Mouse (Mus musculus) midbrain, embryonic 11.5 days (tissue): ENCODE data around the gene Etfrf1. TPM values are rescaled to one million over a fixed set of nuclear protein-coding genes. Genes with fewer than 3 reads are reported as not detected.

Source experiments
- ATAC-seq: fragments of 200-750 bp; cut with Nextera tagmentation; 2 replicates; pipeline ENCODE4 v1.8.0; 2017; ENCODE audit warnings: moderate TSS enrichment, moderate library complexity; ENCODE audit not compliant: low FRiP score
- DNase-seq: peaks from one replicate; pipeline ENCODE4 v3.0.0; 2015; ENCODE audit warnings: low spot score; ENCODE audit errors: missing footprints
- H3K27ac ChIP-seq: fragments of 300-500 bp; sonication (generic); 2 replicates; pipeline ENCODE4 v1.5.1; 2014; ENCODE audit warnings: low read depth, low read length
- H3K27me3 ChIP-seq: fragments of 300-500 bp; sonication (generic); 2 replicates; pipeline ENCODE4 v1.6.1; 2014; ENCODE audit warnings: mild to moderate bottlenecking, low read length, moderate library complexity, mixed read lengths; ENCODE audit not compliant: control insufficient read depth, insufficient read depth
- H3K36me3 ChIP-seq: fragments of 300-500 bp; sonication (generic); 2 replicates; pipeline ENCODE4 v1.6.1; 2014; ENCODE audit warnings: mild to moderate bottlenecking, low read length, moderate library complexity, mixed read lengths; ENCODE audit not compliant: control insufficient read depth, insufficient read depth
- H3K4me1 ChIP-seq: fragments of 300-500 bp; sonication (generic); 2 replicates; pipeline ENCODE4 v1.6.1; 2014; ENCODE audit warnings: low read length; ENCODE audit not compliant: control insufficient read depth, insufficient read depth
- H3K4me2 ChIP-seq: fragments of 300-500 bp; sonication (generic); 2 replicates; pipeline ENCODE4 v1.6.1; 2014; ENCODE audit warnings: mild to moderate bottlenecking, moderate library complexity
- H3K4me3 ChIP-seq: fragments of 300-500 bp; sonication (generic); 2 replicates; pipeline ENCODE4 v1.5.1; 2014; ENCODE audit warnings: low read depth, low read length
- H3K9ac ChIP-seq: fragments of 300-500 bp; sonication (generic); 2 replicates; pipeline ENCODE4 v1.6.1; 2014; ENCODE audit warnings: low read length
- H3K9me3 ChIP-seq: fragments of 300-500 bp; sonication (generic); 2 replicates; pipeline ENCODE4 v1.6.1; 2016; ENCODE audit warnings: low read length; ENCODE audit not compliant: control insufficient read depth
- WGBS: fragments of 180-500 bp; shearing (Covaris S2); extraction: QIAGEN DNeasy Blood & Tissue Kit; methylation state at CpG from one replicate; pipeline ENCODE4 v1.1.7; 2014; 5-methylcytosine and 5-hydroxymethylcytosine counted together
- polyA plus RNA-seq: library from polyadenylated mRNA; unstranded; fragments of >200 nt; fragmentation: Nextera tagmentation; extraction: Ambion mirVana; gene quantifications from 2 replicates; pipeline ENCODE4 v1.2.1, GENCODE M21; 2014

Etfrf1 gene
- polyA plus RNA-seq, 1 experiment from 2014 or later: 41.8 TPM

GRCm38 (mm10) chr6:145242521-145242920, 31.6 kb downstream of the Etfrf1 start:
- Histone ChIP-seq H3K27me3 (no peaks in the 10 kb centered on the region), H3K4me1 (no peaks in the 10 kb centered on the region; the same call in none of the 2 replicates), H3K4me2 (no peak overlapping the region), H3K36me3 (peaks cover 3% of the 10 kb centered on the region; the same call in 1 of the 2 replicates), H3K27ac (no peak overlapping the region), H3K4me3 (no peak overlapping the region), H3K9ac (no peak overlapping the region), H3K9me3 (no peaks in the 10 kb centered on the region)
- 56% methylated on average over 1 of the region's 1 CpGs for WGBS
- ATAC-seq (no peak), DNase-seq (peak; percentile 89)

DNA sequence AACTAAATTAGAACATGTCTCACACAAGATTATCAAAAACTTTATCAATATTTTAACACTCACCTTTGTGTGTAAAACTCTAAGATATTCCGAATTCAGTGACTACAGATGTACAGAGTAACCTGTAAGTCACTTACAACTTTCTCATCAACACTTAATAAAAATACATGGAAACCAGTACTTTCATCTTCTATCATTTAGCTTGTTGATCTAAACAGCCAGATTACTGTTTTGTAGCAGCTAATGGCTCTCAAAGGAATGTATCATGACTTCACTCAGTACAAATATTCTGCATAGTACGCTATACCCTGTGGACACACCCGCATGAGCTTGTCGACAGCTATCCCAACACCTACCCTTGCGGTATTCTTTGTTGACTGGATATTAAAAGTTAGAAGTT, 35.9 kb downstream of the Etfrf1 start:
- Histone ChIP-seq H3K4me2 (no peak overlapping the region), H3K9me3 (no peaks in the 10 kb centered on the region), H3K4me1 (peaks cover 13% of the 10 kb centered on the region), H3K27ac (no peak overlapping the region), H3K4me3 (no peak overlapping the region), H3K9ac (no peak overlapping the region), H3K36me3 (peaks cover 3% of the 10 kb centered on the region; the same call in 1 of the 2 replicates), H3K27me3 (no peaks in the 10 kb centered on the region; the same call in 1 of the 2 replicates)
- ATAC-seq (no peak), DNase-seq (no peak)
- 95% methylated on average over 5 of the region's 5 CpGs for WGBS

- no peaks in the 10 kb centered on the region; the same call in 1 of the 2 replicates for H3K27me3 ChIP-seq
- peak overlapping the region; percentile 36; the same call in 1 of the 2 replicates for H3K9ac ChIP-seq
- 61% methylated on average over 3 of the region's 3 CpGs for WGBS
- H3K36me3 ChIP-seq: peaks cover 3% of the 10 kb centered on the region; the same call in 1 of the 2 replicates
- H3K4me2 ChIP-seq: peak overlapping the region; percentile 22; the same call in 1 of the 2 replicates
- peaks cover 13% of the 10 kb centered on the region for H3K4me1 ChIP-seq
- DNase-seq (no peak), ATAC-seq (no peak)
- H3K9me3 ChIP-seq: no peaks in the 10 kb centered on the region
- H3K4me3 ChIP-seq: no peak overlapping the region
- no peak overlapping the region for H3K27ac ChIP-seq
Measured at GRCm38 (mm10) chr6:145247886-145248285, 37.0 kb downstream of the Etfrf1 start.

- H3K36me3 ChIP-seq: peaks cover 3% of the 10 kb centered on the region; the same call in 1 of the 2 replicates
- H3K9me3 ChIP-seq: no peaks in the 10 kb centered on the region
- H3K27me3 ChIP-seq: no peaks in the 10 kb centered on the region; the same call in 1 of the 2 replicates
- ATAC-seq: peak; percentile 69
- H3K4me1 ChIP-seq: peaks cover 13% of the 10 kb centered on the region
- H3K27ac ChIP-seq: peak overlapping the region; percentile 69
- WGBS: under 1% methylated on average over 60 of the region's 124 CpGs
- H3K4me3 ChIP-seq: peak overlapping the region; percentile 70
- H3K9ac ChIP-seq: peak overlapping the region; percentile 94
- H3K4me2 ChIP-seq: peak overlapping the region; percentile 74
- DNase-seq: peak; percentile 96
Measured at GRCm38 (mm10) chr6:145249291-145250184, 38.6 kb downstream of the Etfrf1 start.

- peak within 1 kb of the TSS; percentile 94 for H3K9ac ChIP-seq
- H3K4me2 ChIP-seq: peak within 1 kb of the TSS; percentile 74
- WGBS: under 1% methylated on average over 40 of the region's 83 CpGs
Measured at GRCm38 (mm10) chr6:145250185-145250791, 39.4 kb downstream of the Etfrf1 start, which contains the start of gene Kras. TSS of gene Kras (minus strand) at chr6:145250239.

DNA sequence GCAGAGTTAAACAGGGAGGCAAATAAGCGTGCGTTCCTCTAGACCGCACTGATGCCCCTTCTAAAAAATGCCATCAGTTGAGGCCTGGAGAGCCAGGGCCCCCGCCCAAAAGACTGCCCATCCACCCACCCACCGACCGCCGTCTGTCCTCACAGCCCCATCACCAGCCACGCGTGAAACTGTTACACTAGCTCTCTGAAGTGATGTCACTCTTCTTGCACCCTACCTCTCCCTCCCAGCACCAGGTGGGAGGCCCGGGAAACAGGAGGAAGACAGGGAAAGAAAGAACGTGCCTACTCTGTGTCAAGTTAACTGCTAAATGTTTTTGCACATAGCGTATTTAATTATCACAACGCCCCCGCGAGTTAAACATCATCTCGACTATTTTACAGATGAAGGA, 39.9 kb downstream of the Etfrf1 start:
- H3K27ac ChIP-seq: no peak overlapping the region; the same call in 1 of the 2 replicates
- 15% methylated on average over 16 of the region's 16 CpGs for WGBS
- ATAC-seq: no peak; the same call in 1 of the 2 replicates

More at GRCm38 (mm10) chr6:145250185-145250791, 39.4 kb downstream of the Etfrf1 start, which contains the start of gene Kras:
- Histone ChIP-seq H3K4me3 (peak within 1 kb of the TSS; percentile 70), H3K4me1 (peaks cover 13% of the 10 kb centered on the region), H3K27me3 (no peaks in the 10 kb centered on the region; the same call in 1 of the 2 replicates), H3K9me3 (no peaks in the 10 kb centered on the region), H3K27ac (peak within 1 kb of the TSS; percentile 69), H3K36me3 (no peaks in the 10 kb centered on the region)
- DNase-seq: peak; percentile 100
- peak; percentile 95 for ATAC-seq

GRCm38 (mm10) chr6:145255952-145256700, 45.2 kb downstream of the Etfrf1 start:
- WGBS: 86% methylated on average over 13 of the region's 13 CpGs
- H3K9me3 ChIP-seq: no peaks in the 10 kb centered on the region
- H3K4me2 ChIP-seq: no peak overlapping the region

More for the DNA sequence above, 39.9 kb downstream of the Etfrf1 start:
- no peaks in the 10 kb centered on the region for H3K9me3 ChIP-seq
- H3K9ac ChIP-seq: peak overlapping the region; percentile 94
- no peaks in the 10 kb centered on the region for H3K36me3 ChIP-seq
- H3K27me3 ChIP-seq: no peaks in the 10 kb centered on the region; the same call in 1 of the 2 replicates
- H3K4me2 ChIP-seq: peak overlapping the region; percentile 74
- H3K4me3 ChIP-seq: peak overlapping the region; percentile 70
- no peak for DNase-seq
- H3K4me1 ChIP-seq: peaks cover 13% of the 10 kb centered on the region

GRCm38 (mm10) chr6:145256701-145257073, 45.8 kb downstream of the Etfrf1 start:
- H3K4me3 ChIP-seq: no peak overlapping the region
- no peak overlapping the region for H3K9ac ChIP-seq
- no peak for DNase-seq
- 54% methylated on average over 2 of the region's 2 CpGs for WGBS
- H3K36me3 ChIP-seq: no peaks in the 10 kb centered on the region
- no peak for ATAC-seq
- no peaks in the 10 kb centered on the region; the same call in 1 of the 2 replicates for H3K4me1 ChIP-seq
- no peaks in the 10 kb centered on the region for H3K9me3 ChIP-seq
- H3K27ac ChIP-seq: no peak overlapping the region
- H3K4me2 ChIP-seq: no peak overlapping the region
- no peaks in the 10 kb centered on the region for H3K27me3 ChIP-seq

More at GRCm38 (mm10) chr6:145255952-145256700, 45.2 kb downstream of the Etfrf1 start:
- H3K4me3 ChIP-seq: no peak overlapping the region
- H3K27ac ChIP-seq: no peak overlapping the region
- no peaks in the 10 kb centered on the region for H3K4me1 ChIP-seq
- H3K27me3 ChIP-seq: no peaks in the 10 kb centered on the region; the same call in 1 of the 2 replicates
- DNase-seq: no peak
- H3K36me3 ChIP-seq: no peaks in the 10 kb centered on the region
- H3K9ac ChIP-seq: no peak overlapping the region
- no peak for ATAC-seq
